Mouse (Mus musculus) intestine, embryonic 14.5 days (tissue): ENCODE results near the gene Ppfibp2. TPM values are rescaled to one million over a fixed set of nuclear protein-coding genes. Genes with fewer than 3 reads are reported as not detected.

ENCODE experiments used
- ATAC-seq: fragments of 200-750 bp; cut with Nextera tagmentation; replicated peaks from 2 replicates; pipeline ENCODE4 v1.8.0; 2017; ENCODE audit warnings: low read depth, moderate number of reproducible peaks, moderate TSS enrichment, moderate library complexity; ENCODE audit not compliant: low FRiP score, low TSS enrichment
- DNase-seq: peaks from one replicate; pipeline ENCODE4 v3.0.0-alpha.2; 2018; ENCODE audit warnings: low spot score
- H3K27ac ChIP-seq: fragments of 300-500 bp; sonication (generic); 2 replicates; pipeline ENCODE4 v1.5.1; 2014; ENCODE audit warnings: low read depth, mild to moderate bottlenecking, control low read depth
- H3K27me3 ChIP-seq: fragments of 300-500 bp; sonication (generic); replicated peaks from 2 replicates; pipeline ENCODE4 v1.6.1; 2014; ENCODE audit warnings: low read length, control low read depth; ENCODE audit not compliant: control insufficient read depth, insufficient read depth
- H3K36me3 ChIP-seq: fragments of 300-500 bp; sonication (generic); 2 replicates; pipeline ENCODE4 v1.6.1; 2014; ENCODE audit warnings: low read length, control low read depth; ENCODE audit not compliant: control insufficient read depth, insufficient read depth
- H3K4me1 ChIP-seq: fragments of 300-500 bp; sonication (generic); replicated peaks from 2 replicates; pipeline ENCODE4 v1.6.1; 2014; ENCODE audit warnings: low read length, control low read depth, mixed read lengths; ENCODE audit not compliant: control insufficient read depth, insufficient read depth
- H3K4me2 ChIP-seq: fragments of 300-500 bp; sonication (generic); 2 replicates; pipeline ENCODE4 v1.6.1; 2014; ENCODE audit warnings: low read length
- H3K4me3 ChIP-seq: fragments of 300-500 bp; sonication (generic); 2 replicates; pipeline ENCODE4 v1.5.1; 2014; ENCODE audit warnings: low read depth, low read length, control low read depth, mixed read lengths
- H3K9ac ChIP-seq: fragments of 300-500 bp; sonication (generic); 2 replicates; pipeline ENCODE4 v1.6.1; 2014; ENCODE audit warnings: mild to moderate bottlenecking, low read length
- H3K9me3 ChIP-seq: fragments of 300-500 bp; sonication (generic); 2 replicates; pipeline ENCODE4 v1.6.1; 2016; ENCODE audit warnings: low read length, control low read depth; ENCODE audit not compliant: control insufficient read depth
- WGBS: fragments of 180-500 bp; shearing (Covaris S2); extraction: QIAGEN DNeasy Blood & Tissue Kit; methylation state at CpG from one replicate; pipeline ENCODE4 v1.1.7; 2014; 5-methylcytosine and 5-hydroxymethylcytosine counted together
- polyA plus RNA-seq: library from polyadenylated mRNA; unstranded; fragments of >200 nt; fragmentation: Nextera tagmentation; extraction: Ambion mirVana; gene quantifications from 2 replicates; pipeline ENCODE4 v1.2.1, GENCODE M21; 2014

Gene Ppfibp2
- polyA plus RNA-seq, 1 experiment from 2014 or later, result 11.2 TPM

- Histone ChIP-seq H3K4me1 (no peaks in the 10 kb centered on the region), H3K9me3 (no peaks in the 10 kb centered on the region), H3K9ac (no peak overlapping the region), H3K36me3 (peaks cover 22% of the 10 kb centered on the region), H3K27ac (no peak overlapping the region), H3K27me3 (no peaks in the 10 kb centered on the region), H3K4me2 (no peak overlapping the region), H3K4me3 (no peak overlapping the region)
- DNase-seq (no peak), ATAC-seq (no peak)
- WGBS, result 38% methylated on average over 2 of the region's 2 CpGs
These were observed 143.7 kb downstream of the Ppfibp2 start for GRCm38 (mm10) chr7:107738726-107739125.

GRCm38 (mm10) chr7:107742963-107743465, 148.0 kb downstream of the Ppfibp2 start:
- Histone ChIP-seq H3K27me3 (no peaks in the 10 kb centered on the region), H3K9me3 (no peaks in the 10 kb centered on the region), H3K36me3 (peaks cover 41% of the 10 kb centered on the region), H3K4me2 (no peak overlapping the region), H3K4me3 (no peak overlapping the region), H3K4me1 (no peaks in the 10 kb centered on the region), H3K9ac (no peak overlapping the region), H3K27ac (no peak overlapping the region)
- no peak for ATAC-seq
- DNase-seq, result no peak
- 84% methylated on average over 10 of the region's 10 CpGs for WGBS

GRCm38 (mm10) chr7:107744454-107744853, 149.4 kb downstream of the Ppfibp2 start:
- H3K4me1 ChIP-seq, result no peaks in the 10 kb centered on the region
- H3K9me3 ChIP-seq, result no peaks in the 10 kb centered on the region
- no peaks in the 10 kb centered on the region for H3K27me3 ChIP-seq
- WGBS, result 85% methylated on average over 4 of the region's 4 CpGs
- H3K9ac ChIP-seq, result no peak overlapping the region
- DNase-seq (no peak), ATAC-seq (no peak)
- peaks cover 39% of the 10 kb centered on the region for H3K36me3 ChIP-seq
- H3K4me2 ChIP-seq, result no peak overlapping the region
- H3K4me3 ChIP-seq, result no peak overlapping the region
- H3K27ac ChIP-seq, result no peak overlapping the region

DNA sequence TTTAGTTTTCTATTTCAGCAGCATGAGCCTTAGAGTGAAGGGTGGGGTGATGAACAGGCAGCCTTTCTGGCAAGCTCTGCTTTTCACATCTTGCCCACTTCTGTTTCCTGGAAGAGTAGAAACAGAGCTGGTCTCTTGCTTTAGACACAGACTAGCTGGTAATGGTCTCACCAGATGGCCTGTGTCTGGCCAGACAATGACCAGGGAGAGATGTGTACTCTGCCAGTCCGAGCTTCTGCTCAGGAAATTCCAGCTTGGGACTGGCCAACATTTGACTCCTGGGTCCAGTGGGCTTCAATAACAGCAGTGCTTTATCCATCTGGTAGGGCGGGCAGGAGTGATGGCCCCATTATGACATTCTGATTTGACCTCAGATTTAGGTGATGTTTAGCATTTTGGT, 150.1 kb downstream of the Ppfibp2 start:
- H3K36me3 ChIP-seq, result peaks cover 39% of the 10 kb centered on the region
- no peak overlapping the region for H3K4me3 ChIP-seq
- ATAC-seq, result no peak
- no peak overlapping the region for H3K27ac ChIP-seq
- H3K4me2 ChIP-seq, result no peak overlapping the region
- no peak for DNase-seq
- no peak overlapping the region for H3K9ac ChIP-seq
- no peaks in the 10 kb centered on the region for H3K4me1 ChIP-seq
- WGBS, result 66% methylated on average over 2 of the region's 2 CpGs
- no peaks in the 10 kb centered on the region for H3K9me3 ChIP-seq
- H3K27me3 ChIP-seq, result no peaks in the 10 kb centered on the region

DNA sequence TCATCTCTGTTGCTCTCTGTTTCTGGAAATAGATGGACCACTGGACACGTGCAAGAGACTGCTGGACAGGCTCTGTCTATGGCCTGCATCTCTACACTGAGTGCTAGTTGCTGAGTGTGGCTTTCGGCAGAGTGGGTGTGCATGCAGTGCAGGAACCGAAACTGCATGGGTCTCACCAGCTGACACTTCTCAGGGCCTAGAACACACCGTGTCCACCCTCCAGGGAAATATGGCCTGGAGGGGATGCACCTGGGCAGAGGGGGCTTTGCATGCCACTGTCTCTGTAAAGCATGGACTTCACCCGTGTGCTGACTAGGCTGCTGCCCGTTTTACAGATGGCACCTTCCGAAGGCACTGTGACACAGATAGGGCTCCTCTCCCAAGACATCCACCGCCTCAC, 151.0 kb downstream of the Ppfibp2 start:
- H3K36me3 ChIP-seq, result peaks cover 36% of the 10 kb centered on the region
- no peak overlapping the region for H3K27ac ChIP-seq
- ATAC-seq, result no peak
- no peak for DNase-seq
- WGBS, result 90% methylated on average over 8 of the region's 8 CpGs
- H3K27me3 ChIP-seq, result no peaks in the 10 kb centered on the region
- no peak overlapping the region for H3K4me2 ChIP-seq
- H3K9ac ChIP-seq, result no peak overlapping the region
- no peak overlapping the region for H3K4me3 ChIP-seq
- no peaks in the 10 kb centered on the region for H3K4me1 ChIP-seq
- H3K9me3 ChIP-seq, result no peaks in the 10 kb centered on the region

DNA sequence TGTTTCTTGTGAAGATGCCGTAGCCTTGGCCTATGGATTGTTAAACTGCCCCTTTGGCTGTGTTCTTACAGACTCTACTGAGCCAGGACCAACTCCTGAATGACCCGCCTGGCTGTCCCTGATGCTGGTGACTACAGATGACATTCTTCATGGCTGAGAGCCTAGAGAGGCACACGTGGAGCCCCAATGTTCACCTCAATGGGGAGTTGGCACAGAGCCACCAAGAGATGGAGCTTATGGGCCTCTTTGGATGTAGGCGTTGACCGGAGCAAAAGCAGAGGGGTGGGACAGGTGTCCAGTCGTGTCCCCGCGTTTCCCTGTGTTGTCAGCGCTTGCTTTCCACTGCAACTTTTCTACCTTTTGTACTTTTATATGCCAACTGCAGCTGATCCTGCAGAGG, 152.5 kb downstream of the Ppfibp2 start:
- no peak overlapping the region for H3K27ac ChIP-seq
- H3K9me3 ChIP-seq, result no peaks in the 10 kb centered on the region
- H3K4me1 ChIP-seq, result no peaks in the 10 kb centered on the region
- H3K4me3 ChIP-seq, result no peak overlapping the region
- WGBS, result 90% methylated on average over 9 of the region's 9 CpGs
- H3K36me3 ChIP-seq, result peaks cover 31% of the 10 kb centered on the region
- no peaks in the 10 kb centered on the region for H3K27me3 ChIP-seq
- ATAC-seq (no peak), DNase-seq (no peak)
- no peak overlapping the region for H3K4me2 ChIP-seq
- no peak overlapping the region for H3K9ac ChIP-seq

GRCm38 (mm10) chr7:107747954-107748353, 152.9 kb downstream of the Ppfibp2 start:
- peaks cover 29% of the 10 kb centered on the region for H3K36me3 ChIP-seq
- no peak overlapping the region for H3K4me2 ChIP-seq
- ATAC-seq (peak; percentile 50), DNase-seq (peak; percentile 83)
- H3K9me3 ChIP-seq, result no peaks in the 10 kb centered on the region
- no peak overlapping the region for H3K4me3 ChIP-seq
- no peak overlapping the region for H3K9ac ChIP-seq
- no peak overlapping the region for H3K27ac ChIP-seq
- no peaks in the 10 kb centered on the region for H3K27me3 ChIP-seq
- WGBS, result 18% methylated on average over 2 of the region's 2 CpGs
- H3K4me1 ChIP-seq, result no peaks in the 10 kb centered on the region

GRCm38 (mm10) chr7:107749270-107749669, 154.3 kb downstream of the Ppfibp2 start:
- DNase-seq (peak; percentile 79), ATAC-seq (0 out of 2 replicates have a peak, but pooled peaks have one; percentile 35)
- Histone ChIP-seq H3K27me3 (no peaks in the 10 kb centered on the region), H3K36me3 (peaks cover 16% of the 10 kb centered on the region), H3K27ac (no peak overlapping the region), H3K9me3 (no peaks in the 10 kb centered on the region), H3K4me1 (no peaks in the 10 kb centered on the region), H3K4me2 (no peak overlapping the region), H3K9ac (no peak overlapping the region), H3K4me3 (no peak overlapping the region)
- 9% methylated on average over 3 of the region's 3 CpGs for WGBS

GRCm38 (mm10) chr7:107749721-107750120, 154.7 kb downstream of the Ppfibp2 start:
- Histone ChIP-seq H3K9ac (no peak overlapping the region), H3K9me3 (no peaks in the 10 kb centered on the region), H3K27me3 (no peaks in the 10 kb centered on the region), H3K4me2 (no peak overlapping the region), H3K4me1 (no peaks in the 10 kb centered on the region), H3K36me3 (peaks cover 12% of the 10 kb centered on the region), H3K4me3 (no peak overlapping the region), H3K27ac (no peak overlapping the region)
- ATAC-seq (no peak), DNase-seq (no peak)
- WGBS, result 66% methylated on average over 4 of the region's 4 CpGs
